Mouse (Mus musculus) CD4-positive helper T cell, adult 2 months (primary cell): ENCODE results near the gene Mcrip2.

ENCODE experiments used
- DNase-seq: peaks from one replicate; pipeline ENCODE4 v3.0.0-alpha.2; 2012; ENCODE audit warnings: low read depth, missing footprints, low spot score

Mcrip2 gene

DNA sequence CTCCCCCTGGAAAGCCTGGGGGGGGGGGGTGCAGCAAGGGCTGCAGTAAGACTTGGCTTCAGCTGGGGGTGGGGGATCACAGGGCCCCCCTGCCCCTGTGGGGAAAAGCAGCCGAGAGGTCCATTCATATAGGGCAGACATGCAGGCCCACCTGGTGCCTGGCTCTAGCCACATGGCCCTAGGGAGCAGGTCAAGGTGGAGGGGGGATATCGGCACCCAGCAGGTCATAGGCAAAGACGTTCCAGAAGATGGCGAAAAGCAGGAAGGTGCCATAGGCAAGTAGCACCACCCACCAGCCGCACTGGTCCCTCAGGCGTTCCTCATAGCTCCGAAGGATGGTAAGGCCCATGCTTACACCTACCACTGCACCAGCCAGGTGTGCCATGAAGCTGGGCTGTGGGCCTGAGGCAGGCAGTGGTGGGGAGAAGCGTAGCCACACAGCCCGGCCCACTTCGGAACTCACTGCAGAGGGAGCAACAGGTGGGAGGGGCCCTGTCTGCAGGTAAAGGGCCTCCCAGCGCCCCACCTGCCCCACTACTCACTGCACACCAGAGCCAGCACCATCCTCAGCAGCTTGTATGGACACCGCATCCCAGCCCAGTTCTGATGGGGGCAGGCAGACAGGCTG, 33.9 kb downstream of the Mcrip2 start:
- no peak for DNase-seq

DNA sequence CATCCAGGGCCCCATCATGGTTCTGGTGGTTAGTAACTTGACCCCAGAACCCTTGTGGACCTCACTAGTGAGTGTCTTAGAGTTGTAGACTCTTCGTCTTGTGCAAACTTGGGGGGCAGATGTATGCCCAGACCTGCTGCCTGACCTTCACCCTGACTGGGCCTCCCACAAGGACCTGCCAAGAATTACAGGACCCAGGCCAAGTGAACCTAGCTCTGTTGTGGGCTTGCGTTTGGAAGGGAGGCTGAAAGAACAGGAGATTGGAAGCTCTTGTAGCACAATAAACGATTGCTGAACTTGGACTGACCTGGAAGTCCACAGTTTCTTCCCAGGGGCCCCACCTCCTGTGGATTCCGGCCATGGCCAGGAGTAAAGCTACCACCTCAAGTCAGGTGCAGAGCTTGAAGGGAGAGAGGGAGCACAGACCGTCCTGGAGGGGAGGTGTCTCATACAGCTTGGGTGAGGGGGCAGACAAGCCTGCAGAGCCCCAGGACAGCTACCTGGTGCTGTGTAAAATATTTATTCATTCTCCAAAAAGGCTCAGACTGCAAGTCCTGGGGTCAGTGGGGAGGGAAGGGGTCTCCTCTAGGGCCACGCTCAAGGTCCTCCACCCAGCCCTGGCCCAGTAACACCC, 34.5 kb downstream of the Mcrip2 start:
- DNase-seq: no peak

DNA sequence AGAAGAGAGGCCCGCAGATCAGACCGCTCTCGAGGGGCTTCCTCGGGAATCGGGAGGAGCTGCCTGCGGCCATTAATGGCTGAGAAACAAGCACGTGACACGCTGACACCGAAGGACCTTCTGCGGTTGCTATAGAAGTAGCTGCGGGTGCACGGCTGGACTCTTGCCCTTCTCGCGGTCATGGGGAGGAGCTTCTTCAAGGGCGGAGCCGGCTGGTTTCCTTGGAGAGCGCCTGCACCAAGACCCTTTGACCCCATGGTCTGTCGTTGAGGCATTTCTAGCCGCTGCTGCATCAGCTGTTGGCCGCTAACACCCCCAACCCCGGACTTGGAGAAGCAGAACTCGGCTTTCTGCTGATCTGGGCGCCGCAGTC, 35.3 kb downstream of the Mcrip2 start, which contains the start of gene Stub1:
Gene Stub1, minus strand, starts transcription at position 114 of the 373 bp plus-strand sequence.
- DNase-seq: no peak

DNA sequence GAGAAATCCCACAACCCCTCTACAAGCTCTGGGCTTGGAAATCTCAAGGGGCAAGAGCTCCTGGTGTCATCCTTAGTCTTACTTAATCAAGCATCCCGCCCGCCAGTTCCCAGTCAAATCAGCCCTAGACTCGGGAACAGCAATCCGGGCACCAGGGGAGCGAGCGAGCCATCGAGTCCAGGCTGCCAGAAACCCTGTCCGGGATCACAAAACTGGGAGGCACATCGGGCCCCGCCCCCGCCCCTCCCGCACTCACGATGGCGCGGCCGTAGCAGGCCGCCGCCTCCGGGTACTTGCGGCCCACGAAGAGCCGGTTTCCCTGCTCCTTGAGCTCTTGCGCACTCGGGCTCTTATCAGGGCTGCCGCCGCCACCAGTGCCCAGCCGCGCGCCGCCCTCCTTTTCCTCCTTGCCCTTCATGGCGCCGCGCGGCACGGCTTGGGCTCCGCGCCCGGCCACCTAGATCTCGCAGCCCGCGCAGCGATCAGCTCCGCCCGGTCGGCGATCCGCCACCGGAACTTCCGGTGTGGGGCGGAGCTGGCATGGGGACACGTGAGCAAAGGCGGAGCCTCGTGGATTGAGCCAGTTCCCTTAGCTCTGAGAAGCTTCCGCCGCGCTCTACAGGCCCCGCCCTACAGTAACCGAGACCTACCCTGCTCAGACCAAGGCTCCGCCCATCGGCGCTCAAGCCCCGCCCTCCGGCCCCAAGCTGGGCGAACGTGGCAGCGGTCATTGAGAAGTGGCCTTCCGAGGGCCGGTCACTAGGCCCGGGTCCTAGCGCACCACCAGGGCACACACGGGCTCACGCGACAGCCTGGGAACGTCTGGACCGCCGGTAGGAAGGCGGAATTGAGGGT, 35.9 kb downstream of the Mcrip2 start:
- peak; percentile 98 for DNase-seq

DNA sequence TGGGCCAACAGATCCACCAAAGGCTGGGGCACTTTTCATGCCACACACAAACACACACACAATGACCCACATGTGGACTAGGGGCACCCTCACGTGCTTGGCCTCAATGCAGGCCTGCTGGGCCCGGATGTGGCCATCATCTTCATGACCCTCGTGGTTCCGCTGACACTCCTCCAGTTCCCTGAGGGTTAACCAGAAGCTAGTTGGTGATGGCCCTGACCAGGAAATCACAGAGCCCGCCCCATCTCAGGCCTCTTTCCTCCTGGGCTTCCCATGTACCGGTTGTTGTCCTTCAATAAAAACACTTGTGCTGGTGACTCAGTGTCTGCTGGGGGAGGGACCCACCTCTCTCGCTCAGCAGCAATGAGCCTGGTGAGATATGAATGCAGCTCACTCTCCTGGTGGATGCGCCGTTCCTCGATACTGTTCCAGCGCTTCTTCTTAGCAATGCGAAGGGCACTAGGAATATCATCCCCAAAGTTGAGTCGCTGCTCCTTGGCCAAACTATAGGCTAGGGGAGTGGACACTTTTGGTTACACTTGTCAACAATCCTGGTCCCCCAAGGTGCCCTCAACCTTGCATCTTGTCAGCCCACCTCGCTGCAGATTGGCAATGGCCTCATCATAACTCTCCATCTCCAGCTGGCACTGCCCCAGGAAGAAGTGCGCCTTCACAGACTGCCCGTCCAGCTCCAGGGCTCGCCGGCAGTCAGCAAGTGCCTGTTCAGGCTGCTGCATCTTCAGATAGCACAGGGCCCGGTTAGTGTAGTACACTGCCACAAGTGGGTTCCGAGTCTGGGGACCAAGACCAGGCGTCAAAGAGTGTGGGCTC, 36.9 kb downstream of the Mcrip2 start:
- DNase-seq: no peak

DNA sequence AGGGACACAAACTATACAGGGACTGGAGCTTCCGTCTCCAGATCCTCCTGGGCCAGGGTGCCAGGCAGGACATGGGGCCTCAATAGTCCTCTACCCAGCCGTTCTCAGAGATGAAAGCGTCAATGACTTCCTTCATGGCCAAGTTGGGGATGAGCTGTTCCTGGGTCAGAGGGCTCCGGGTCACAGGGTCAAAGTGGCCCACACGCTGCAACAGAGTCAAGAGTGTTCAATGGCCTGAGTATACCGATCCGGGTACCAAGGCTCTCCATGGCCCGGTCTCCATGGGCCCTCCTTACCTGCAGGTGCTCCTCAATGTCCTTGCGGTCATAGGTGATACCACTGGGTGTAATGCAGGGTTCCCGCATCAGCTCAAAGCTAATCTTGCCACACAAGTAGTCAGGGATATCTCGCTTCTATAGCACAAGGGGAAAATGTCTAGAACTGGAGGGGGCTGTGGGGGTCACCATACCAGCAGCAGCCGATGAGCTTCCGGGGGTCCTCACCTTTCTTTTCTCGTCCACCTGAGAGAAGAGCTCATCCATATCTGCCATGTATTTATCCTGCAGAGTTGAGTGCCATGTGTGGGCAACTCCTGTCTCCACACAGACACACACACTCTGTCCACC, 37.6 kb downstream of the Mcrip2 start:
- no peak for DNase-seq

DNA sequence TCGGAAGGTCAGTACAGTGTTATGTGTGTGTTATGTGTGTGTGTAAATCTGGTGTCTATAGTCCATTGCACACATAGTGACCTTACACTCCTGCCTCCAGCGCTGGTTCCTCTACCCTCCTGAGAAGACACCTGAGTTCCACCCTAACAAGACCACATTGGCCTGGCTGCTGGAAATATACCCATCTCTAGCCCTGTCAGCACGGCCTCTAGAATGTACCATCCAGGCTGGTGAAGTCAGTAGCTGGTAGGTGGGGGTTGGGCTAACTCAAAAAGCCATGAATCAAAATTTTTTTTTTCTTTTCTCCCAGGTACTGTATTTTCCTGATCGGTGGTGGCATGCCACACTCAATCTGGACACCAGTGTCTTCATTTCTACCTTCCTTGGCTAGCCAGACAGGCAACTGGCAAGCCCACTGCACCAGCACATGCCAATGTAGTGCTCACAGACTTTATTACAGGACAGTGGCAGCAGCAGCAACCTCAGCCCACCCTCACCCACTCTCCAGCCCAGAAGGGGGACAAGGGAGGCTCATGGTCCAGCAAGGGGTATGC, 38.3 kb downstream of the Mcrip2 start:
- no peak for DNase-seq

DNA sequence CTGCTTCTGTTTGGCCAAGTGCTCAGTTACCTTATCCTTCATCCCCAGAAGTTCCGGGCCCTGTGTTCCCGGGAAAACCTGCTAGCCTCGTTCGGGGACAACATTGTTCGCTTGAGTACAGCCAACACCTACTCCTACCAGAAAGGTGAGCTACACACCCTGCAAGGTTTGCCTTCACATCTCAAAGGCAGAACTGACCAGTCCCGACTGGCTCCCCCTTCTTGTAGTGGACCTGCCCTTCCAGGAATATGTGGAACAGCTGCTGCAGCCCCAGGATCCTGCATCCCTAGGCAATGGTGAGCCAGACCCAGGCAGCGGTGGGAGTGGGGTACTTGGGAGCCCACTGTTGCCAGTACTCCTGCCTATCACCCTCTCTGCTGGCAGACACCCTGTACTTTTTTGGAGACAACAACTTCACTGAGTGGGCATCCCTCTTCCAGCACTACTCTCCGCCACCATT, 39.0 kb downstream of the Mcrip2 start:
- DNase-seq: no peak

DNA sequence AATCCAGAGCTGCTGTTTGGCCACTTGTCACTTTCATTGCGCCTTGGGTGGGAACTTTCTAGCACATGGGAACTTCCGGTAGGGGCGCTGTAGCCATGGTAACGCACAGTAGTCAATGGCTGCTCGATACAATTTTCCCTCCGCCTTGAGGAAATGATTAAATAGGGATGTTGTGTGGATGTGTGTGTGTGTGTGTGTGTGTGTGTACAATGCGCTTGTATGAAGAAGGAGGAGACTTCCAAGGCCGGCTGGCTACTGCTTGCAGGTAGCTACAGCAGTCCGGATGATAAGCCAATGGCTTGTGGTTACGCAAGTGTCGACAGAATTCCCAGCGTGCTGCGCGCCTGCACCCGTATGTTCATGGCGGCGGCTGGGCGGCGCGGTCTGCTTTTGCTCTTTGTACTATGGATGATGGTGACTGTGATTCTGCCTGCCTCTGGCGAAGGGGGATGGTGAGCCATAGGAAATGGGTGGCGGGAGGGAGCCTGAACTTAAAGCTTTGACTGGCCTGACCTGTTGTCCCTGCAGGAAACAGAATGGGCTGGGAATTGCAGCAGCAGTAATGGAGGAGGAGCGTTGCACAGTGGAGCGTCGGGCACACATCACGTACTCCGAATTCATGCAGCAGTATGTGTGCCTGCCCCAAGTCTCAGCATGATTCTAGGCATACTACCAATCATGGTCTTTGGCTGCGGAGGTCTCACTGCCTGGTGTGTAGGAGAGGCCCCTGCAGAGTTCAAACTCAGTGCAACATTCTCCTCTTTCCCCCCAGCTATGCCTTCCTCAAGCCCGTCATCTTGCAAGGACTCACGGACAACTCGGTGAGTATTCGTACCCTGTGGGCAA, 39.6 kb downstream of the Mcrip2 start, which contains the start of gene Jmjd8:
Gene Jmjd8, plus strand, starts transcription at position 156 of the 846 bp plus-strand sequence.
- DNase-seq: peak; percentile 85

DNA sequence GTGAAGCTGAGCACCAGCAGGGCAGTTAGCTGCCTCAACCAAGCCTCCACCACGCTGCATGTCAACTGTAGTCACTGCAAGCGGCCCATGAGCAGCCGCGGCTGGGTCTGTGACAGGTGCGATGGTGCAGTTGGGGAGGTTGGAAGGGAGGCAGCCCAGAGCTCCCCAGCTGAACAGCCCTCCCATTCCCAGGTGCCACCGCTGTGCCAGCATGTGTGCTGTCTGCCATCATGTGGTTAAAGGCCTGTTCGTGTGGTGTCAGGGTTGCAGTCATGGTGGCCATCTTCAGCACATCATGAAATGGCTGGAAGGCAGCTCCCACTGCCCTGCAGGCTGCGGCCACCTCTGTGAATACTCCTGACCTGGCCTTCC, 40.4 kb downstream of the Mcrip2 start:
- DNase-seq: peak; percentile 29

DNA sequence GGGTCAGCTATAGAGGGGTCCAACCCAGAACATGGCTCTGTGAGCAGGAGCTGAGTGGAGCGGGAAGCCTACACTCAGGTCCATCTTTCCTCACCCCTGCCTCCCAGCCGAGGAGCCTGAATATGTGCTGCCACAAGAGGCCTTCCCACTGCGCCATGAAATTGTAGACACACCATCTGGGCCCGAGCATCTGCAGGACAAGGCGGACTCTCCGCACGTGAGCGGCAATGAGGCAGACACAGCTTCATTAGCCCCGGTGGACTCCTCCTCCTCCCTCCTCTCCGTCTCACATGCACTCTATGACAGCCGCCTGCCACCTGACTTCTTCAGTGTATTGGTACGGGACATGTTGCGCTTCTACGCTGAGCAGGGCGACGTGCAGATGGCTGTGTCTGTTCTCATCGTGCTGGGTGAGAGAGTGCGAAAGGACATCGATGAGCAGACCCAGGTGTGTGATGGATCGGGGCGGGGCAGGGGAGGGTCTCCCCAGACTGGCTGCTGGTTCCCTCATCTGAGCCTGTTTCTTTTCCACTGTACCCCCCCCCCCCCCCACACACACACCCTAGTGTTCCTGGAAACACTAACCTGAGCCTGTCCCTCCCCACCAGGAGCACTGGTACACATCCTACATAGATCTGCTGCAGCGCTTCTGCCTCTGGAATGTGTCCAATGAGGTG, 40.9 kb downstream of the Mcrip2 start:
- DNase-seq: no peak

DNA sequence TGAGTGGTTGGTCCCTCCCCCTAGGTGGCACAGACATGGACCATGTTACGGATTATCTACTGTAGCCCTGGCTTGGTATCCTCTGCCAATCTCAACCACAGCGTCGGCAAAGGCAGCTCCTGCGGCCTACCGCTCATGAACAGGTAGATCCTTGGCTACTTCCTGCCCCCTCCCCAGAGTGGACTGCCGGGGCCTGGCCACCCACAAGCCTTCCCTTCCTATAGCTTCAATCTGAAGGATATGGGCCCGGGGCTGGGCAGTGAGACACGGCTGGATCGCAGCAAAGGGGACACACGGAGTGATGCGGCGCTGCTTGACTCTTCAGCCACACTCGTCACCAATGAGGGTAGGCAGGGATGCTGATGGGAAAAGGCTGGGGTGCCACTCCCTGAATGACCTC, 41.6 kb downstream of the Mcrip2 start:
- DNase-seq: no peak

DNA sequence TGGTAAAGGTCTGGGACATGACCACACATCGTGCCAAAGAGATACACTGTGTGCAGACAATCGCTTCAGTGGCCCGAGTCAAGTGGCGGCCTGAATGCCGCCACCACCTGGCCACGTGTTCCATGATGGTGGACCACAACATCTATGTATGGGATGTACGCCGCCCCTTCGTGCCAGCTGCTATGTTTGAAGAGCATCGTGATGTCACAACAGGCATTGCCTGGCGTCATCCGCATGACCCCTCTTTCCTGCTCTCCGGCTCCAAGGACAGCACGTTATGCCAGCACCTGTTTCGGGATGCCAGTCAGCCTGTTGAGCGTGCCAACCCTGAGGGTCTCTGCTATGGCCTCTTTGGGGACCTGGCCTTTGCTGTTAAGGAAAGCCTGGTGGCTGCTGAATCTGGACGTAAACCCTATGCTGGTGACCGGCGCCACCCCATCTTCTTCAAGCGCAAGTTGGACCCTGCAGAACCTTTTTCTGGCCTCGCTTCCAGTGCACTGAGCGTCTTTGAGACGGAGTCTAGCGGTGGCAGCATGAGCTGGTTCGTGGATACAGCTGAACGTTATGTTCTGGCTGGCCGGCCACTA, 42.5 kb downstream of the Mcrip2 start:
- DNase-seq: no peak

DNA sequence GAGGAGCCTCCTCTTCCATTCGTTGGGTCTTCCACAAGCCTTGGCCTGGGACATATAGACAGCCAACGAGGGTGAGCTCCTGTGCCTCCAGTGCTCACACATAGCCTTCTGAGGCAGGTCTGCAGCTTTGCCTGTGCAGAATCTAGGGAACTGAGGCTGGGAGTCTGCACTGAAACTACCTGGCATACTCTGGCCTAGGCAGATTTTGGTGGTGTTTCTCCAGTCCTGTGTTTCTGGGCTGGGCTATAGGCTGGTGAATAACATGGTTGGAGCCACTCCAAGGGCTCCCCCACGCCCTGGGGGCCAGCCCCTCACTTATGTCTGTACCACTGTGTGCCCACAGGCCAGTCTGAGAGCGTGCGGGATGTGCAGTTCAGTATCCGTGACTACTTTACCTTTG, 43.3 kb downstream of the Mcrip2 start:
- DNase-seq: no peak

DNA sequence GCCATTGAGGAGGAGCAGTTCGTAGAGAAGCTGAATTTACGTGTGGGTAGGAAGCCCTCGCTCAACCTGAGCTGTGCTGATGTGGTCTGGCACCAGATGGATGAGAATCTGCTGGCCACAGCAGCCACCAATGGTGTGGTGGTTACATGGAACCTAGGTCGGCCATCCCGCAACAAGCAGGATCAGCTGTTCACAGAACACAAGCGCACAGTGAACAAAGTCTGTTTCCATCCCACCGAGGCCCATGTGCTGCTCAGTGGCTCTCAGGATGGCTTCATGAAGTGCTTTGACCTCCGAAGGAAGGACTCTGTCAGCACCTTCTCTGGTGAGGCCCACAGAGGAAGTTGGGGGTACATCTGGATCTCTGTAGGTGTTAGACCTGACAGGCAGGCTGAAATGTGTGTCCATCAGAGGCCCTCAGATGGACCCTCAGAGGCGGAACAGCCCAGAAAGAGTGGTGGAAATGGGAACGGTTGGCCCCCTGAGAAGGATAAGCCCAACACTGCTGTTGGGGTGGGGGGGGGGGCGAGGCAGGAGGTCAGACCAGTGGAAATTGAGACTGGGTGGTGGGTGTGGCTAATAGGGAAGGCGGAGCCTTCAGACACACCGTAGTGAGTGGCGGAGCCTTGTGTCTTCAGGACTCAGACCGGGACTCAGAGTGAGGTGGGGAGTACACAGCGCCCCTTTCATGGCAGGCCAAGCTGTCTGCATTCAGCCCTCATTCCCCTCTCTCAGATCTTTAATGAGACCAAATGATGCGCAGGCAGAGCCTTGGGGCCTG, 44.0 kb downstream of the Mcrip2 start:
- no peak for DNase-seq

DNA sequence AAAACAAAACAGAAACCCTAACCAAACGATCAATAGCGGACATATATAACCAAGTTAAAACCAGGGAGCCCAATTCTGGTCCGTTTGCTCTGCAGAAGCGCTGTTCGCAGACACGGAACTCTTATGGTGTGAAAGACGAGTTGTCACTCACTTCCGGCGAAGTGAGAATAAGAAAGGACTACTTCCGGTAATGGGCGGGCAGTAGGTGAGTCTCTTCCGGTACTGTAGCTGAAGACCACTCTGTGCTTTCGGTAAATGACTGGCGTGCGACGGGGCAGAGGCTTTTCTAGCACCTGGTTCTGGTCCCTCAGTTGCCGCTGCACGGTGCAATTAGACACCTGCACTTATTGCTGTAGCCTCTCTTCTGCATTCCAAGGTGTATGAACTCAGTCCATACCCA, 45.1 kb downstream of the Mcrip2 start, which contains the start of gene Wdr24:
Gene Wdr24, plus strand, starts transcription at position 176 of the 400 bp plus-strand sequence.
- DNase-seq: peak; percentile 90

DNA sequence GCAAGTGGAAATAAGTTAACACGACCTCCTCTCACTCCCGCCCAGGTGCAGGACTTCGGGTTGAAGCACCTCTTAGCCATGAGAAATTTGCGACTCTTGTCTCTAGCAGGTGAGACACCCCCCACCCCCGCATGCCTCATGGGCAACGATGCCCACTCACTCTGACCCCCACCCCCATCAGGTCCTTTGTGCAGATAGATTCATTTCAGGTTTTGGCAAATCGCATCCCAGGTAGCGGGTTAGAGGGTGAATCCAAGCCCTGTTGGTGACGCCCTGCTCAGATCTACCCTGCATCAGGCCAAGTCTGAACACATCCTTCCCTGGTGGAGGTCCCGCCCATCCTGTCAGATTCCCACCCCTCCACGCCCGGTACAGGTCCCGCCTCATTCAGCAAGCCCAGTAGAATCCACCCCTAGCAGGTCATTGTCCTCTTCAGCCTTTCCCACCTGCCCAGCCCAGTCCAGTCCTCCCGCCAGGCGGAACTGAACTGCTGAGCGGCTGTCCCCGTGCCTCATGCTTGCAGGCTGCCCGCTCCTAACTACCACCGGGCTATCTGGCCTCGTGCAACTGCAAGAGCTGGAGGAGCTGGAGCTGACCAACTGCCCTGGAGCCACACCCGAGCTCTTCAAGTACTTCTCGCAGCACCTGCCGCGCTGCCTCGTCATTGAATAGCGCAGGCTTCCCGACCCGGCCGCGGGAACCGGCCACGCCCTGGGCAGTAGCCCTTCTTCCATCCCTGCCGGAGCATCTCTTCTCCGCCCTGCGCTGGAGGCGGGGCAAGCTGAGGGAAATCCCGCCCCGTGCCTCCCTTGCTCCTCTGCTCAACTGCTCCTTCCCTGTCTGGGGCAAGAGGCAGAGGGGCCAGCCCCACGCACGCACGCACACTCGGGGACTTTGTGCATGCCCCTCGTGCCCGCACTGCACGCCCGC, 49.4 kb downstream of the Mcrip2 start:
- DNase-seq: no peak
